Mouse (Mus musculus) G1E (cell line): ENCODE measurements around the gene Slc22a15.

ENCODE experiments used
- CTCF ChIP-seq: IDR thresholded peaks from 2 replicates; pipeline ENCODE4 v1.5.1; 2012; ENCODE audit warnings: low read depth, low read length, inconsistent platforms, mixed read lengths
- GATA1 ChIP-seq: IDR thresholded peaks from 2 replicates; pipeline ENCODE4 v1.6.1; 2012; ENCODE audit warnings: borderline replicate concordance, low read length, inconsistent platforms, mixed read lengths
- TAL1 ChIP-seq: conservative IDR thresholded peaks from 2 replicates; pipeline ENCODE4 v1.6.1; 2012; ENCODE audit warnings: low read depth, low read length, inconsistent platforms, mixed read lengths

- no peak for TF ChIP-seq TAL1
- TF ChIP-seq CTCF, result no peak
- TF ChIP-seq GATA1, result no peak
Measured at GRCm38 (mm10) chr3:101953506-101953905, 29.3 kb upstream of the Slc22a15 start.
